Mouse (Mus musculus) bone marrow, adult 2 months (tissue): ENCODE measurements at regions not wholly inside any gene's neighbourhood (a gene's known extent, or its start where the extent isn't known, plus 50 kb on each side); places are given as distances from the start of the nearest gene placed in this dataset.

Source experiments
- CTCF ChIP-seq: fragments of 200-500 bp; IDR thresholded peaks from 2 replicates; pipeline ENCODE4 v1.5.1; 2011; ENCODE audit warnings: low read length, control low read depth; ENCODE audit not compliant: control insufficient read depth, insufficient read depth
- POLR2A ChIP-seq: fragments of 200-500 bp; IDR thresholded peaks from 2 replicates; pipeline ENCODE4 v1.6.1; 2011; ENCODE audit warnings: low read depth, mild to moderate bottlenecking, control low read depth, low read length, borderline replicate concordance; ENCODE audit not compliant: control insufficient read depth

DNA sequence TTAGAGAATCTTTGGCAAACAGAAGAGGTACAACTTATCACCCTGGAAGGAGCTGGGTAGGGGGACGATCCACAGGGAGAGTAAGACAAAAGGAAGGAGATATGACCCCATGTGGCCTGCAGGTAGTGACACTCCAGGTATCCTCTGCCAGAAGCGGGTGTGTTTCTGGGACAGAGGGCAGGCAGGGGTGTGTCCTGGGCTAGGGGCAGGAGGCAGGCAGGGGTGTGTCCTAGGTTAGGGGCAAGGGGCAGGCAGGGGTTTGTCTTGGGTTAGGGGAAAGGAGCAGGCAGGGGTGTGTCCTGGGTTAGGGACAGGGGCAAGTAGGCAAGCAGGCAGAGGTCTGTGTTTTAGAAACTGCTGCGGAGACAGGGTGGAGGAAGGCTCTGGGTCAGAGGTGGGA, 120.5 kb downstream of the Cyp26b1 start:
- TF ChIP-seq CTCF (no peak), POLR2A (no peak)
